Mouse (Mus musculus) gastrocnemius, postnatal 36 days (tissue): Measurements from ENCODE around the gene Cldn15. TPM values are rescaled to one million over a fixed set of nuclear protein-coding genes. Genes with fewer than 3 reads are reported as not detected.

ENCODE experiments used
- microRNA-seq, 2 experiments: library from miRNA; unstranded; fragments of <30 nt; microRNA quantifications; one replicate each; pipeline ENCODE4 v1.2.0; 2021
- total RNA-seq, 2 experiments: library from RNA; stranded (reverse); gene quantifications; 2 replicates each; pipeline ENCODE4 v1.2.3; 2021

The Cldn15 gene
- total RNA-seq, 2 experiments from 2014 or later = 1.7 to 1.8 TPM

Small RNAs within 50 kb of the gene (microRNA-seq; reads per million reads assigned to microRNA genes)
- gene Mir702 = 6.8 to 8.2 reads per million in 2 experiments

Other genes starting within 250 kb of the Cldn15 start
- 1 to 10 TPM; 2.3 to 4.1 TPM for gene Col26a1, start 83.4 kb upstream of the Cldn15 start, total RNA-seq
- 1 to 10 TPM; 4.2 to 5.9 TPM for gene Ift22, start 58.5 kb upstream of the Cldn15 start, total RNA-seq
- gene Fis1, start 13.3 kb upstream of the Cldn15 start, total RNA-seq = 100 to 1,000 TPM; 149 to 165 TPM
- 10 to 100 TPM; 19.5 to 22.2 TPM for gene Plod3, start 20.4 kb downstream of the Cldn15 start, total RNA-seq
- gene Znhit1, start 21.4 kb downstream of the Cldn15 start, total RNA-seq = 10 to 100 TPM; 58.3 to 63.2 TPM
- not detected for gene Vgf, start 59.8 kb downstream of the Cldn15 start, total RNA-seq
- 10 to 100 TPM; 14.6 to 16.8 TPM for gene Ap1s1, start 79.5 kb downstream of the Cldn15 start, total RNA-seq
- 1 to 10 TPM; 2.8 to 7.5 TPM for gene Serpine1, start 105.7 kb downstream of the Cldn15 start, total RNA-seq
- 1 to 10 TPM; 7.0 to 8.0 TPM for gene Trim56, start 149.6 kb downstream of the Cldn15 start, total RNA-seq
- not detected for gene Muc3, start 182.7 kb downstream of the Cldn15 start, total RNA-seq
- gene Muc3a, start 245.8 kb downstream of the Cldn15 start, total RNA-seq = under 1 TPM; 0.17 to 0.31 TPM